Mouse (Mus musculus): ENCODE results near the gene Doc2a. TPM values are rescaled to one million over a fixed set of nuclear protein-coding genes. Genes with fewer than 3 reads are reported as not detected.

Gene Doc2a
- total and polyA plus RNA-seq, 2 experiments from 2014 or later, result 31.5 to 148 TPM

DNA sequence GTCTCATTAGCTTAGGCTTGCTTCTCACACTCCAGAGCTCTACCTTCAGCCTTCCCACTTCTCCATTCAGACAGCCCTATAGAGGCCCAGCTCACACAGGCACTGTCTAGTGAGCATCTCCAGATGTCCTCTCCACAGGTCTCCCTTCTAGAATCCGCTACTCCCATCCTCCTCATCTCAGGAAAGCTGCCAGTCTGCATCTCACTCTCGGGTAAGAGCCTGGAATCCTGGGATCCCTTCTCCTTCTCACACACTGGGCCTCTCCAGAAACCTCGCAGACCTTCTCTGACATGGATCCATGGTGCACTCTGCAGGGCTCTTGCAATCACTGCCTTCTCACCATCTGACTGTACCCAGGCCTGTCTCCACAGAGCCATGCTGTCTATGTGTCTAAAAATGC lies 8.4 kb downstream of the Doc2a start:
- no peak overlapping the region for H3K4me2 ChIP-seq (ENCODE audit: low read depth)
- no peak overlapping the region for H3K4me3 ChIP-seq (ENCODE audit: low read depth, low read length)
- H3K36me3 ChIP-seq (ENCODE audit: insufficient read depth), result peaks cover 65% of the 10 kb centered on the region
- H3K9ac ChIP-seq, result no peak overlapping the region
- H3K27me3 ChIP-seq (ENCODE audit: insufficient read depth, low read length), result no peaks in the 10 kb centered on the region
- 71% methylated on average over 3 of the region's 3 CpGs for WGBS
- no peaks in the 10 kb centered on the region for H3K9me3 ChIP-seq (ENCODE audit: low read length)
- H3K4me1 ChIP-seq (ENCODE audit: insufficient read depth), result no peaks in the 10 kb centered on the region
- no peak for DNase-seq
- TF ChIP-seq CTCF (IDR thresholded peaks at IDR 0.05; ENCODE audit: low read depth), result no peak
- H3K27ac ChIP-seq (ENCODE audit: low read depth, low read length), result no peak overlapping the region
- ATAC-seq, result no peak

DNA sequence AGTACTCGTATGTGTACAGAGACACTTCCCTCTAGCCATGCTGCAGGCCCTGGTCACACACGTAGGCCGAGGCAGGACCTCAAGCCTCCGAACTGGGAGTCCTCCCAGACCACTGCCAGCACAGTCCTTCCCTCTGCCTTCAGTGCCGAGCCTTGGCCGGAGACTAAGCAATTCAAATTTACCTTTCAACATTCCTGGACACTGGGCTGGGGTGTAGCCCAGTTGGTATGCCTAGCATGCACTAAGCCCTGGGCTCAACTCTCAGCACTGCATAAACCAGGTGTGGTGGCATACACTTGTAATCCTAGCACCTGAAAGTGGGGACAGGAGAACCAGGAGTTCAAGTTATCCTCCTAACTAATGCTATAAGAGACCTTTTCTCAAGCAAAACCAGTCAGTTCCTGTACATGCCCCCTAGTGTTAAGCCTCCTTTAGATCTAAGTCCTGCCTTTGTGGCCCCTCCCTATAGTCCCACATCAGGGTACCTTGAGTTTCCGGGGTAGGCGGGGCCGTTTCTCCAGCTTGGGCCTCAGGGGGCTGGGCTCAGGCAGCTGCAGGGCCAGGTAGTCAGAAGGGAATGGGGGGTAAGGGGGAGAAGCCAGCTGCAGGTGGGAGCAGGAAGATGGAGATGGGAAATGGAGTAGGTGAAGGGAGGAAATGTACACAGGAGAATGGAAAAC lies 9.7 kb downstream of the Doc2a start:
- Histone ChIP-seq H3K27ac (ENCODE audit: low read depth, low read length) (no peak overlapping the region), H3K4me2 (ENCODE audit: low read depth) (no peak overlapping the region), H3K9ac (no peak overlapping the region), H3K27me3 (ENCODE audit: insufficient read depth, low read length) (no peaks in the 10 kb centered on the region), H3K4me3 (ENCODE audit: low read depth, low read length) (no peak overlapping the region), H3K9me3 (ENCODE audit: low read length) (no peaks in the 10 kb centered on the region), H3K36me3 (ENCODE audit: insufficient read depth) (peaks cover 58% of the 10 kb centered on the region), H3K4me1 (ENCODE audit: insufficient read depth) (0 out of 2 replicates have a peak, but pooled peaks cover 7% of the 10 kb centered on the region)
- 74% methylated on average over 9 of the region's 9 CpGs for WGBS
- DNase-seq, result no peak
- no peak for TF ChIP-seq CTCF (IDR thresholded peaks at IDR 0.05; ENCODE audit: low read depth)
- ATAC-seq, result no peak

DNA sequence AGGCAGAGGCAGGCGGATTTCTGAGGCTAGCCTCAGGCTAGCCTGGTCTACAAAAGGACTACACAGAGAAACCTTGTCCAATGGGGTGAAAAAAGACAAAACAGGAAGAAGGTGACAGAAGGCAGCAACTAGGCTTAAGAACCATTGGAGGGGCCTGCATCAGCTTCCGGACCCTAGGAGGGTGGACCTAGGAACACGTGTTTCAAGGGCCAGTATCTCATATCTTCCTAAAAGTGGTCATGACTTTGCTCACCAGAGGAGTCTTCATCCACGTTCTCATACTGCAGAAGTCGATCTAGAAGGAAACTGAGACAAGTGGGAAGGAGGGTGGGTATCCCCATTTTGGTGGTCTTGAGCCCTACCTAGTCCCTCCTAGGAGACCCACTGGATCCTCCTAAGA lies 13.8 kb downstream of the Doc2a start:
- Histone ChIP-seq H3K4me2 (ENCODE audit: low read depth) (peak overlapping the region; percentile 81), H3K36me3 (ENCODE audit: insufficient read depth) (peaks cover 54% of the 10 kb centered on the region), H3K9me3 (ENCODE audit: low read length) (no peaks in the 10 kb centered on the region), H3K4me1 (ENCODE audit: insufficient read depth) (peaks cover 15% of the 10 kb centered on the region; the same call in 1 of the 2 replicates), H3K9ac (peak overlapping the region; percentile 56), H3K4me3 (ENCODE audit: low read depth, low read length) (peak overlapping the region; percentile 69), H3K27me3 (ENCODE audit: insufficient read depth, low read length) (no peaks in the 10 kb centered on the region), H3K27ac (ENCODE audit: low read depth, low read length) (no peak overlapping the region)
- ATAC-seq (no peak), DNase-seq (no peak)
- no peak for TF ChIP-seq CTCF (IDR thresholded peaks at IDR 0.05; ENCODE audit: low read depth)
- 73% methylated on average over 5 of the region's 5 CpGs for WGBS

DNA sequence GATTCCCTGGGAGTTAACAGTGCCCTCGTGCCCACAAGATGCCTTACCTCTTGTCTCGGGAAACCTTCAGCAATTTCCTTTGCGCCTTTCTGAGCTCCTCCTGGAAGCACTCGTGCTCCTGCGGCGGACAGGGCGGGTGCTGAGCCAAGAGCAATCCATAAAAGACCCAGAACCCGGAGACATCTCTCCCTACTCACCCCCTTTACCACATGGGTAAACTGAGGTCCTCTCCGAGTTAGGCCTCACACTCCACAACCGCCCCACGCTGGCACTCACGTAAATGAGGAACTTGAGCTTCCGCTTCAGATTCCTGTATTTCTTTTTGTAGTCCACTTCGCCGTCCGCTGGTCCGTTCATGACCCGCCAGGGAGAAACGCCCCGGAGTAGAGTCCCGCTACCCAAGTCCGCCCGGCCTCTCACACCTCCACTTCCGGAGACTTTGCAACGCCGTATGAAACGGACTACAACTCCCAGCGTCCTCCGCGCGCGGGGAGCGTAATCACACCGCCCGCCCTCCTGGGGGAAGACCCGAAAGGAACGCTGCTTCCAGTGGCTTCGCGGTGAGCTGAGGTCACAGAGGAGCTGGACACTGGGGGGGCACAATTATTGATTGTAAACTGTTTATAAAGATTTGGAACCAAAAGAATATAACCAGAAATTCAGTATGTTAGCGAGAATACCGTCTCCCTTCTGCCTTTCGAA lies 14.4 kb downstream of the Doc2a start, which contains the start of gene Hirip3:
Hirip3 (plus strand) TSS at position 544 of the 702 bp plus-strand sequence.
- DNase-seq (peak; percentile 94), ATAC-seq (peak; percentile 94)
- H3K9me3 ChIP-seq (ENCODE audit: low read length), result no peaks in the 10 kb centered on the region
- no peak; the same call in 1 of the 2 replicates for TF ChIP-seq CTCF (IDR thresholded peaks at IDR 0.05; ENCODE audit: low read depth)
- WGBS, result 2% methylated on average over 42 of the region's 42 CpGs
- peaks cover 15% of the 10 kb centered on the region; the same call in 1 of the 2 replicates for H3K4me1 ChIP-seq (ENCODE audit: insufficient read depth)
- peak within 1 kb of the TSS; percentile 86 for H3K27ac ChIP-seq (ENCODE audit: low read depth, low read length)
- peak within 1 kb of the TSS; percentile 56 for H3K9ac ChIP-seq
- H3K36me3 ChIP-seq (ENCODE audit: insufficient read depth), result peaks cover 56% of the 10 kb centered on the region
- peak within 1 kb of the TSS; percentile 81 for H3K4me2 ChIP-seq (ENCODE audit: low read depth)
- H3K4me3 ChIP-seq (ENCODE audit: low read depth, low read length), result peak within 1 kb of the TSS; percentile 69
- no peaks in the 10 kb centered on the region for H3K27me3 ChIP-seq (ENCODE audit: insufficient read depth, low read length)

DNA sequence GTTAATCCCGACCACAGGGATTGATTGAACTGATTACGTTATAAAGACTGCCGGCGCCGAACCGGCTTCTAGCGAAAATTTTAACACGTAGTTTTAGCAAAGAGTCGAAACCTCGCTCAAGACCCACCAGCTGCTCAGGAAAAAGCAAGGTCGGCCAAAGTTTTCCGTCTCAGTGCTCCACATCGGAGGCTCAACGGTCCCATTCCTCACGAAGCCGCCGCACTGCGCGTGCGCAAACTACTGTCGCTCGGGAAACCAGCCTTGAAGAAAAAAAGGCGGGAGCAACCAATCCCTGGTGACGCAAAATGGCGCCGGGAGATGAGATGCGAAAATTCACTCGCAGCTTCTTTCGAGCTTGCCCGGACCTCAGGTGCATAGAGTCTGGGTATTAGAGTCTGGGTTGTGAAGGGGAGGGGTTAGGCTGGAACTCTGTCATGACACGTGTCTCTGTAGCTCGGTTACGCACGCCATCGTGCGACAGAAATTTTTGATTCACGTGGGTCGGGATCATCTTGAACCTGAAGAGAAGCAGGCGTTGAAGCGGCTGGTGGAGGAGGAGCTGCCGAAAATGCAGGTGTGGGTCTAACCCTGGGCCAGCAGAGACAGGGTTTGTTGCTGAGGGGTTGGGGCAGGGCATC lies 15.1 kb downstream of the Doc2a start, which contains the start of gene Ino80e:
Ino80e (minus strand) TSS at position 231 of the 638 bp plus-strand sequence.
- under 1% methylated on average over 41 of the region's 41 CpGs for WGBS
- H3K4me1 ChIP-seq (ENCODE audit: insufficient read depth), result peaks cover 15% of the 10 kb centered on the region; the same call in 1 of the 2 replicates
- H3K4me3 ChIP-seq (ENCODE audit: low read depth, low read length), result peak within 1 kb of the TSS; percentile 69
- H3K4me2 ChIP-seq (ENCODE audit: low read depth), result peak within 1 kb of the TSS; percentile 81
- ATAC-seq (peak; percentile 87), DNase-seq (peak; percentile 98)
- peak within 1 kb of the TSS; percentile 86 for H3K27ac ChIP-seq (ENCODE audit: low read depth, low read length)
- no peaks in the 10 kb centered on the region for H3K9me3 ChIP-seq (ENCODE audit: low read length)
- no peaks in the 10 kb centered on the region for H3K27me3 ChIP-seq (ENCODE audit: insufficient read depth, low read length)
- peak within 1 kb of the TSS; percentile 56 for H3K9ac ChIP-seq
- peaks cover 56% of the 10 kb centered on the region for H3K36me3 ChIP-seq (ENCODE audit: insufficient read depth)
- TF ChIP-seq CTCF (IDR thresholded peaks at IDR 0.05; ENCODE audit: low read depth), result peak; percentile 33; the same call in 1 of the 2 replicates

DNA sequence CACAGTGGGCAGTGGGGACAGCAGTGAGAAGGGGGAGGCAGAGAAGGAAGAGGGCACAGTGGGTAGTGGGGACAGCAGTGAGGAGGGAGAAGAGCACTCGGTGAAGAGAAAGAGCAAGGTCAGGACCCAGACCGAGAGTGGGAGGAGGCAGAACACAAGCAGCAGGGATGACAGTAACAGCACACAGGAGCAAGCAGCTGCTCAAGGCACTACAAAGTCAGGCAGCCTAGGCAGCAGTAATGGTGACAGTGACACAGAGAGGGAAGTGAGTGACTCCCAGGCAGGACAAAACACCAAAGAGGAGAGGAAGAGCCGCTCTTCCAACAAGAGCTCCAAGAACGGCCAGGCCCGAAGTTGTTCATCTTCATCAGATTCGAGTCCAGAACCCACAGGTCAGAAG lies 16.6 kb downstream of the Doc2a start:
- Histone ChIP-seq H3K9ac (no peak overlapping the region), H3K27me3 (ENCODE audit: insufficient read depth, low read length) (no peaks in the 10 kb centered on the region), H3K9me3 (ENCODE audit: low read length) (no peaks in the 10 kb centered on the region), H3K36me3 (ENCODE audit: insufficient read depth) (peaks cover 61% of the 10 kb centered on the region), H3K4me3 (ENCODE audit: low read depth, low read length) (no peak overlapping the region), H3K4me2 (ENCODE audit: low read depth) (peak overlapping the region; percentile 81; the same call in 1 of the 2 replicates), H3K27ac (ENCODE audit: low read depth, low read length) (peak overlapping the region; percentile 35; the same call in 1 of the 2 replicates), H3K4me1 (ENCODE audit: insufficient read depth) (peaks cover 15% of the 10 kb centered on the region; the same call in 1 of the 2 replicates)
- no peak for ATAC-seq
- WGBS, result 62% methylated on average over 6 of the region's 6 CpGs
- TF ChIP-seq CTCF (IDR thresholded peaks at IDR 0.05; ENCODE audit: low read depth), result no peak
- DNase-seq, result no peak

Measured in forebrain, postnatal 0 days (tissue).